Mouse (Mus musculus) adrenal gland, adult 8-10 months (tissue): ENCODE results near the gene P2ry4. TPM values are rescaled to one million over a fixed set of nuclear protein-coding genes. Genes with fewer than 3 reads are reported as not detected.

Source experiments
- DNase-seq: peaks from one replicate; pipeline ENCODE4 v3.0.0; 2022
- total RNA-seq, 4 experiments: library from RNA; stranded (reverse); gene quantifications; 2 replicates each; pipeline ENCODE4 v1.2.4; 2022

Gene P2ry4
- under 1 TPM in 2 of 4 experiments, not detected in 2; 0.05 to 0.07 TPM for total RNA-seq

- no peak for DNase-seq
Observed at GRCm38 (mm10) chrX:100594791-100595190, at the start of gene P2ry4. P2ry4 (minus strand) TSS chrX:100594869.

GRCm38 (mm10) chrX:100638477-100638876 lies 43.8 kb upstream of the P2ry4 start:
- no peak for DNase-seq

- no peak for DNase-seq
Observed at GRCm38 (mm10) chrX:100629076-100629475, 34.4 kb upstream of the P2ry4 start.

GRCm38 (mm10) chrX:100625802-100626793 lies 31.4 kb upstream of the P2ry4 start, which contains the start of gene Pdzd11:
Pdzd11 (minus strand) TSS chrX:100626568.
- DNase-seq = peak; percentile 88

- no peak for DNase-seq
Observed at GRCm38 (mm10) chrX:100625546-100625801, 30.8 kb upstream of the P2ry4 start, which contains the start of gene Kif4. Kif4 (plus strand) TSS chrX:100625737.

GRCm38 (mm10) chrX:100625146-100625545 lies 30.5 kb upstream of the P2ry4 start:
- DNase-seq = no peak

GRCm38 (mm10) chrX:100624242-100624641 lies 29.6 kb upstream of the P2ry4 start:
- DNase-seq = no peak

GRCm38 (mm10) chrX:100621366-100621765 lies 26.7 kb upstream of the P2ry4 start:
- DNase-seq = no peak

- DNase-seq = no peak
Observed at GRCm38 (mm10) chrX:100618488-100618887, 23.8 kb upstream of the P2ry4 start.

- no peak for DNase-seq
Observed at GRCm38 (mm10) chrX:100605314-100605713, 10.6 kb upstream of the P2ry4 start, which contains the start of gene Arr3. Arr3 (plus strand) TSS chrX:100605497.

- DNase-seq = no peak
Observed at GRCm38 (mm10) chrX:100599755-100600154, 5.1 kb upstream of the P2ry4 start.

- peak; percentile 3 for DNase-seq
Observed at GRCm38 (mm10) chrX:100597439-100597838, 2.8 kb upstream of the P2ry4 start.

GRCm38 (mm10) chrX:100571951-100572350 lies 22.7 kb downstream of the P2ry4 start, which contains the start of gene Awat1:
Awat1 (plus strand) TSS chrX:100572251.
- no peak for DNase-seq

- DNase-seq = no peak
Observed at GRCm38 (mm10) chrX:100565696-100566095, 29.0 kb downstream of the P2ry4 start.

- DNase-seq = no peak
Observed at GRCm38 (mm10) chrX:100556026-100556425, 38.6 kb downstream of the P2ry4 start.

Other genes starting within 250 kb of the P2ry4 start
- not detected for gene Otud6a, start 165.9 kb downstream of the P2ry4 start, total RNA-seq
- gene Awat2, start 152.2 kb downstream of the P2ry4 start, total RNA-seq = 1 to 10 TPM in 1 of 4 experiments, under 1 TPM in 3; 0.58 to 1.6 (median 0.64) TPM
- 10 to 100 TPM; 59.0 to 75.8 (median 66.5) TPM for gene Igbp1, start 100.6 kb downstream of the P2ry4 start, total RNA-seq
- gene Dgat2l6, start 70.0 kb downstream of the P2ry4 start, total RNA-seq = not detected
- not detected for gene Awat1, start 22.6 kb downstream of the P2ry4 start, total RNA-seq
- not detected for gene Arr3, start 10.6 kb upstream of the P2ry4 start, total RNA-seq
- gene Kif4, start 30.9 kb upstream of the P2ry4 start, total RNA-seq = 1 to 10 TPM in 1 of 4 experiments, under 1 TPM in 3; 0.55 to 1.0 (median 0.87) TPM
- 10 to 100 TPM; 45.6 to 56.9 (median 47.4) TPM for gene Pdzd11, start 31.7 kb upstream of the P2ry4 start, total RNA-seq
- gene Gdpd2, start 135.0 kb upstream of the P2ry4 start, total RNA-seq = under 1 TPM in 2 of 4 experiments, not detected in 2; 0.15 to 0.24 TPM
- 10 to 100 TPM; 41.6 to 82.2 (median 57.2) TPM for gene Dlg3, start 172.9 kb upstream of the P2ry4 start, total RNA-seq